ENCODE assay signal across 18 mouse cellular contexts in genomic region chr8:55997859-55998258, GRCm38 (mm10). TPM values are rescaled to one million over a fixed set of nuclear protein-coding genes. Genes with fewer than 3 reads are reported as not detected.
DNase-seq lines count a peak whose midpoint lies in the region; ATAC-seq lines count a peak whose summit lies in the region.
"Had no signal": no experiment of that assay in that cellular context is flagged by ENCODE, and none has a peak within 500 bp of the region (broad histone marks: within the 10 kb centered on the region; RNA-seq: fewer than 3 reads in every experiment).

No protein-coding gene starts in this region.

- H3K4me2 ChIP-seq in forebrain, embryonic 13.5 days: no peak overlapping the region
- no peak overlapping the region for H3K4me2 ChIP-seq in forebrain, embryonic 11.5 days (ENCODE audit: low read depth, low read length, severe bottlenecking)
- H3K4me2 ChIP-seq in neural tube, embryonic 15.5 days: no peak overlapping the region
- H3K4me2 ChIP-seq: liver, embryonic 13.5 days; midbrain, embryonic 11.5 days had no signal

- no peaks in the 10 kb centered on the region for H3K4me1 ChIP-seq in forebrain, embryonic 13.5 days
- H3K4me1 ChIP-seq in forebrain, embryonic 11.5 days (replicated peaks; ENCODE audit: control insufficient read depth, insufficient read depth, low read length): no peaks in the 10 kb centered on the region
- no peaks in the 10 kb centered on the region for H3K4me1 ChIP-seq in neural tube, embryonic 15.5 days
- H3K4me1 ChIP-seq: heart, embryonic 10.5 days; liver, embryonic 13.5 days had no signal

- H3K36me3 ChIP-seq in forebrain, embryonic 13.5 days (ENCODE audit: poor library complexity, severe bottlenecking): no peaks in the 10 kb centered on the region
- H3K36me3 ChIP-seq in forebrain, embryonic 11.5 days (ENCODE audit: control insufficient read depth, insufficient read depth, low read length): no peaks in the 10 kb centered on the region
- H3K36me3 ChIP-seq in neural tube, embryonic 15.5 days: no peaks in the 10 kb centered on the region
- H3K36me3 ChIP-seq: heart, embryonic 10.5 days; liver, embryonic 13.5 days had no signal

- H3K27ac ChIP-seq in forebrain, embryonic 13.5 days: no peak overlapping the region
- H3K27ac ChIP-seq in forebrain, embryonic 11.5 days (ENCODE audit: low read depth, low read length): no peak overlapping the region
- no peak overlapping the region for H3K27ac ChIP-seq in neural tube, embryonic 15.5 days (replicated peaks)
- H3K27ac ChIP-seq: heart, embryonic 10.5 days; kidney, postnatal 0 days; liver, embryonic 13.5 days had no signal

- no peaks in the 10 kb centered on the region for H3K9me3 ChIP-seq in forebrain, embryonic 13.5 days (replicated peaks)
- H3K9me3 ChIP-seq in forebrain, embryonic 11.5 days (ENCODE audit: control insufficient read depth, low read length): no peaks in the 10 kb centered on the region
- no peaks in the 10 kb centered on the region for H3K9me3 ChIP-seq in neural tube, embryonic 15.5 days (replicated peaks)
- H3K9me3 ChIP-seq: heart, embryonic 10.5 days; liver, embryonic 13.5 days had no signal

- DNase-seq in forebrain, embryonic 11.5 days (ENCODE audit: low spot score): no peak
- DNase-seq in brain, embryonic 18.5 days (ENCODE audit: low read depth, low spot score): peak; percentile 42
- peak; percentile 48 to 49 for DNase-seq in layer of hippocampus, adult 8-10 months (ENCODE audit: low spot score in 2 of 2)
- DNase-seq in cerebellum, postnatal 36 days: no peak
- no peak for DNase-seq in lung, postnatal 14 days
- DNase-seq: cerebellum, adult 2 months; gastrocnemius, postnatal 14 days; heart, postnatal 36 days; liver, embryonic 13.5 days; thymus, adult 18-20 months had no signal

- no peak overlapping the region for H3K9ac ChIP-seq in forebrain, embryonic 13.5 days
- no peak overlapping the region for H3K9ac ChIP-seq in forebrain, embryonic 11.5 days (ENCODE audit: low read length)
- H3K9ac ChIP-seq in neural tube, embryonic 15.5 days (replicated peaks): no peak overlapping the region
- H3K9ac ChIP-seq: liver, embryonic 13.5 days had no signal

- peak; percentile 68; the same call in 1 of the 2 replicates for ATAC-seq in forebrain, embryonic 13.5 days
- ATAC-seq in forebrain, embryonic 11.5 days (replicated peaks; ENCODE audit: low FRiP score): no peak
- ATAC-seq in neural tube, embryonic 15.5 days (ENCODE audit: low FRiP score): peak; percentile 61
- no peak for ATAC-seq in erythroblast, adult 5-6 weeks (replicated peaks; ENCODE audit: low FRiP score, poor library complexity, severe bottlenecking)
- ATAC-seq: inflammation-experienced regulatory T-cells, adult 6 months had no signal

- H3K27me3 ChIP-seq in forebrain, embryonic 13.5 days: no peaks in the 10 kb centered on the region
- H3K27me3 ChIP-seq in forebrain, embryonic 11.5 days (ENCODE audit: control insufficient read depth, insufficient read depth, low read length): no peaks in the 10 kb centered on the region
- no peaks in the 10 kb centered on the region for H3K27me3 ChIP-seq in neural tube, embryonic 15.5 days (replicated peaks)
- H3K27me3 ChIP-seq: CH12.LX; liver, embryonic 13.5 days had no signal

- no peak overlapping the region for H3K4me3 ChIP-seq in forebrain, embryonic 13.5 days
- H3K4me3 ChIP-seq in forebrain, embryonic 11.5 days (ENCODE audit: low read depth, low read length): no peak overlapping the region
- H3K4me3 ChIP-seq in neural tube, embryonic 15.5 days (replicated peaks): no peak overlapping the region
- H3K4me3 ChIP-seq: heart, embryonic 10.5 days; liver, embryonic 13.5 days had no signal

- WGBS in forebrain, embryonic 13.5 days: 72% methylated on average over 3 of the region's 3 CpGs
- WGBS in forebrain, embryonic 11.5 days: 86% methylated on average over 3 of the region's 3 CpGs
- 59% methylated on average over 3 of the region's 3 CpGs for WGBS in neural tube, embryonic 15.5 days

RNA-seq across cellular contexts. Expression of gene Glra3, which starts 57.6 kb away (rescaled TPM):
- 0.06 and 0.26 TPM in 2 replicates for polyA plus RNA-seq in forebrain, embryonic 13.5 days (2015; fragmentation: Nextera tagmentation; extraction: Ambion mirVana)
- polyA plus RNA-seq in forebrain, embryonic 11.5 days (2014; fragmentation: Nextera tagmentation; extraction: Ambion mirVana): 0.21 TPM in 1 of 2 replicates, not detected in the other
- 1 to 10 TPM; 2.2 to 2.9 (median 2.6) TPM for total RNA-seq in layer of hippocampus, adult 8-10 months (2022)
- 1.9 and 2.2 TPM in 2 replicates for polyA plus RNA-seq in neural tube, embryonic 15.5 days (2015; fragmentation: Nextera tagmentation; extraction: Ambion mirVana)
- not detected in 2 replicates for total RNA-seq in erythroblast, adult 5-6 weeks (2015; ENCODE audit: low replicate concordance)
- total RNA-seq in erythroblast, adult 5-6 weeks (2017; ENCODE audit: low replicate concordance): not detected in 2 replicates
- total RNA-seq: CH12.LX; gastrocnemius, postnatal 14 days; heart, postnatal 36 days had no signal
- polyA plus RNA-seq: heart, embryonic 10.5 days; inflammation-experienced regulatory T-cells, adult 6 months; liver, embryonic 13.5 days had no signal

Comparison
In these comparisons a context has a peak if more than half of its experiments do, and no peak if none do; other contexts are left out.
1. ATAC-seq: peak in forebrain, embryonic 13.5 days (single experiment) and neural tube, embryonic 15.5 days (single experiment); none in forebrain, embryonic 11.5 days (single experiment) and erythroblast, adult 5-6 weeks (single experiment).
2. DNase-seq: peak in brain, embryonic 18.5 days (single experiment) and layer of hippocampus, adult 8-10 months (2 of 2); none in forebrain, embryonic 11.5 days (single experiment), cerebellum, postnatal 36 days (0 of 2) and lung, postnatal 14 days (single experiment).